19 mouse cellular contexts compared by ENCODE assay signal in genomic region chr14:25423721-25424443, GRCm38 (mm10). TPM values are rescaled to one million over a fixed set of nuclear protein-coding genes. Genes with fewer than 3 reads are reported as not detected.
DNase-seq lines count a peak whose midpoint lies in the region; ATAC-seq and TF ChIP-seq lines count a peak whose summit lies in the region.
"Had no signal": no experiment of that assay in that cellular context is flagged by ENCODE, and none has a peak within 500 bp of the region (broad histone marks: within the 10 kb centered on the region; RNA-seq: fewer than 3 reads in every experiment).

No protein-coding gene starts in this region.

- no peaks in the 10 kb centered on the region for H3K27me3 ChIP-seq in heart, adult 2 months (ENCODE audit: control insufficient read depth, insufficient read depth, low read length)
- H3K27me3 ChIP-seq in testis, adult 2 months (ENCODE audit: control insufficient read depth, insufficient read depth, low read length), result no peaks in the 10 kb centered on the region
- H3K27me3 ChIP-seq in liver, embryonic 13.5 days, result peaks cover 12% of the 10 kb centered on the region
- H3K27me3 ChIP-seq: CH12.LX; embryonic facial prominence, embryonic 13.5 days; hindbrain, embryonic 15.5 days had no signal

- DNase-seq in heart, adult 11 months, result peak; percentile 85
- no peak for DNase-seq in heart, adult 2 months
- DNase-seq in testis, postnatal 14 days (ENCODE audit: low spot score), result no peak
- DNase-seq in liver, embryonic 13.5 days, result peak; percentile 21
- no peak for DNase-seq in layer of hippocampus, adult 8-10 months (ENCODE audit: low spot score in 2 of 2)
- no peak for DNase-seq in embryo, embryonic 10.5 days (ENCODE audit: low spot score)
- DNase-seq: adrenal gland, adult 8-10 months; cerebellum, adult 11-12 months; cerebellum, adult 9-10 months; cerebellum, postnatal 25 days; gastrocnemius, adult 2 months; gastrocnemius, postnatal 25 days had no signal

- peaks cover 6% of the 10 kb centered on the region for H3K4me1 ChIP-seq in heart, adult 2 months (ENCODE audit: control insufficient read depth, insufficient read depth, low read length)
- H3K4me1 ChIP-seq in testis, adult 2 months (ENCODE audit: control insufficient read depth, insufficient read depth, low read length), result no peaks in the 10 kb centered on the region
- H3K4me1 ChIP-seq in liver, embryonic 13.5 days (replicated peaks), result peaks cover 54% of the 10 kb centered on the region

- no peak overlapping the region for H3K27ac ChIP-seq in heart, adult 2 months
- no peak overlapping the region for H3K27ac ChIP-seq in testis, adult 2 months (ENCODE audit: control insufficient read depth, insufficient read depth, low read depth, low read length)
- peak overlapping the region; percentile 4; the same call in 1 of the 2 replicates for H3K27ac ChIP-seq in liver, embryonic 13.5 days
- H3K27ac ChIP-seq: embryonic facial prominence, embryonic 13.5 days; gastrocnemius, adult 2 months; hindbrain, embryonic 10.5 days; hindbrain, embryonic 15.5 days had no signal

- peak overlapping the region; percentile 11 for H3K4me2 ChIP-seq in liver, embryonic 13.5 days
- H3K4me2 ChIP-seq: embryonic facial prominence, embryonic 13.5 days; heart, embryonic 12.5 days; hindbrain, embryonic 15.5 days had no signal

- no peak for TF ChIP-seq POLR2A in heart, adult 2 months (IDR thresholded peaks at IDR 0.05; ENCODE audit: insufficient read depth, low read depth, low read length)
- TF ChIP-seq POLR2A in testis, adult 2 months (IDR thresholded peaks at IDR 0.05; ENCODE audit: control insufficient read depth, low read depth, low read length), result no peak

- intact Hi-C loops in heart, adult 2 months (cut with DNase I), result no loop called here

- no peak overlapping the region for H3K4me3 ChIP-seq in heart, adult 2 months
- H3K4me3 ChIP-seq in testis, adult 2 months (ENCODE audit: control insufficient read depth, low read depth, low read length), result peak overlapping the region; percentile 58
- H3K4me3 ChIP-seq in liver, embryonic 13.5 days (replicated peaks), result no peak overlapping the region
- H3K4me3 ChIP-seq: embryonic facial prominence, embryonic 13.5 days; gastrocnemius, adult 2 months; heart, embryonic 12.5 days; hindbrain, embryonic 10.5 days; hindbrain, embryonic 15.5 days had no signal

- ATAC-seq in liver, embryonic 13.5 days (ENCODE audit: low read depth), result peak; percentile 78
- ATAC-seq: forebrain, embryonic 14.5 days had no signal

- no peak for TF ChIP-seq EP300 in heart, adult 2 months (IDR thresholded peaks at IDR 0.05; ENCODE audit: insufficient read depth, low read depth, low read length)

- no peaks in the 10 kb centered on the region for H3K9me3 ChIP-seq in liver, embryonic 13.5 days (replicated peaks)
- H3K9me3 ChIP-seq: embryonic facial prominence, embryonic 13.5 days; heart, embryonic 12.5 days; hindbrain, embryonic 10.5 days; hindbrain, embryonic 15.5 days had no signal

- no peak for TF ChIP-seq CTCF in heart, adult 2 months (IDR thresholded peaks at IDR 0.05)
- TF ChIP-seq CTCF in testis, adult 2 months (IDR thresholded peaks at IDR 0.05; ENCODE audit: control insufficient read depth, insufficient read depth, insufficient replicate concordance, low read depth, low read length), result no peak

- no peaks in the 10 kb centered on the region for H3K36me3 ChIP-seq in heart, adult 2 months (ENCODE audit: control insufficient read depth, insufficient read depth, low read length)
- H3K36me3 ChIP-seq in testis, adult 2 months (ENCODE audit: control insufficient read depth, insufficient read depth, low read length), result no peaks in the 10 kb centered on the region
- no peaks in the 10 kb centered on the region for H3K36me3 ChIP-seq in liver, embryonic 13.5 days
- H3K36me3 ChIP-seq: embryonic facial prominence, embryonic 13.5 days; heart, embryonic 12.5 days; hindbrain, embryonic 10.5 days; hindbrain, embryonic 15.5 days had no signal

- 51% methylated on average over 7 of the region's 7 CpGs for WGBS in heart, adult 2 months
- 16% methylated on average over 7 of the region's 7 CpGs for WGBS in liver, embryonic 13.5 days (ENCODE audit: insufficient replicate concordance)

- H3K79me2 ChIP-seq in heart, adult 2 months (replicated peaks; ENCODE audit: control insufficient read depth, insufficient read depth, low read length), result no peaks in the 10 kb centered on the region

- no peak overlapping the region for H3K9ac ChIP-seq in heart, adult 2 months (ENCODE audit: low read depth, low read length)
- H3K9ac ChIP-seq in liver, embryonic 13.5 days, result no peak overlapping the region
- H3K9ac ChIP-seq: embryonic facial prominence, embryonic 13.5 days; heart, embryonic 12.5 days; hindbrain, embryonic 15.5 days had no signal

RNA-seq across cellular contexts. Expression of gene Zmiz1, which starts 35.1 kb away (rescaled TPM):
- 10 to 100 TPM; 40.7 to 42.0 TPM for total RNA-seq in heart, adult 2 months (2021)
- polyA plus RNA-seq in heart, adult 2 months (2012; rRNA removed), result 21.8 and 27.1 TPM in 2 replicates
- polyA plus RNA-seq in testis, adult 2 months (2012; rRNA removed), result 9.1 and 10.0 TPM in 2 replicates
- 4.5 TPM in 2 replicates for polyA plus RNA-seq in liver, embryonic 13.5 days (2015; fragmentation: Nextera tagmentation; extraction: Ambion mirVana)
- 100 to 1,000 TPM in 1 of 4 experiments, 10 to 100 TPM in 3; 77.0 to 102 (median 92.7) TPM for total RNA-seq in layer of hippocampus, adult 8-10 months (2022)

Comparison
In these comparisons a context has a peak if more than half of its experiments do, and no peak if none do; other contexts are left out.
1. DNase-seq: peak in heart, adult 11 months (single experiment) and liver, embryonic 13.5 days (single experiment); none in heart, adult 2 months (0 of 2), testis, postnatal 14 days (single experiment), layer of hippocampus, adult 8-10 months (0 of 2) and embryo, embryonic 10.5 days (single experiment).